Mouse (Mus musculus) MN1 (cell line): ENCODE results near the gene Parp9.
"Not testable (repeated sequence)": the region's sequence is repeated elsewhere in the genome, so short reads cannot be mapped to it uniquely, and the experiment has no call there.

Experiments used
- DNase-seq: peaks from one replicate; pipeline ENCODE4 v3.0.0-alpha.2; 2016; ENCODE audit warnings: low spot score

Parp9 gene

DNA sequence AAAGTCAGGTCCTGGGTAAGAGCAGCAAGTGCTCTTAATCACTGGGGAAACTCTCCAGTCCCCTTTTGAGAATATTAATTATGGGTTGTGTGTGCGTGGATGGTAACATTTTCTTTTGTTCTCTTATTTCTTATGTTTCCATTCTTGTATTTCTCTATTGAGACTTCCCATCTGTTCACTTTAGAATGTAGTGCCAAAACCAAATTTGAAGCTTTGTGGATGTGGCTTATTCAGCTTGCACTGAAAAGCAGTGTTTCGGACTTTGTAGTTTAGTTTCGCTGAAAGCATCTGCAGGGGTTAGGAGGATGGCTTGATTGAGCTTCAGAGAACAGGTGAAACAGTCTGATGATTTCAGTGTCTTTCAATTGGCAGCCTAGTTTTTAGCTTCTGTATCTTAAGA is 55.0 kb downstream of the Parp9 start:
- no peak for DNase-seq

DNA sequence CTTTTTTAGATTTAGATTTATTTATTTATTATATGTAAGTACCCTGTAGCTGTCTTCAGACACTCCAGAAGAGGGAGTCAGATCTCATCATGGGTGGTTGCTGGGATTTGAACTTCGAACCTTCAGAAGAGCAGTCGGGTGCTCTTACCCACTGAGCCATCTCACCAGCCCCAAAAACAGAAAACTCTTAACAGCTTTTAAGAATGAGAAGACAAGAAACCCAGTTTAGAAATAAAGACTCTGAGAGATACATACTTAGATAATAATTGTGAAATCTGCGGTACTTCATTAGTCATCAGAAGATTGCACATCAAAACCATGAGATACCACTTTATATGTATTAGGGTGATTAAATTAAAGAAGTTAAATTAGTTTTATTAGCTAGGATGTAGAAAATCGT is 60.6 kb downstream of the Parp9 start:
- not testable (repeated sequence) for DNase-seq

DNA sequence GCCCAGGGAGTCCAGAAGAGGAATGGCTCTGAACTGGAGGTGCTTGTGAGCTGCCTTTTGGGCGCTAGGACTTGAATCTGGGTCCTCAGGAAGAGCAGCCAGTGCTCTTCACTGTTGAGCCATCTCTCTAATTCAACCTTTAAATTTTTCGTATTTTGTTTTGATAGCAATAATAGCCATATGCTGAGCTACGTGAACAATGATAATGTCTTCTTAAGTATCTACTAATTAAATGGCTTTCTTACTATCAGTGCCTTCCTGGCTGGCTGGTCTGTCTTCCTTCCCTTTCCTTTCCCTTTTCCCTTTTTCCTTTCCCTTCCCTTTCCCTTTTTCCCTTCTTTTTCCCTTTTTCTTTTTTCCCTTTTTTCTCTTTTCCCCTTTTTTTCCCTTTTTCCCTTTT is 70.1 kb downstream of the Parp9 start:
- DNase-seq: no peak

DNA sequence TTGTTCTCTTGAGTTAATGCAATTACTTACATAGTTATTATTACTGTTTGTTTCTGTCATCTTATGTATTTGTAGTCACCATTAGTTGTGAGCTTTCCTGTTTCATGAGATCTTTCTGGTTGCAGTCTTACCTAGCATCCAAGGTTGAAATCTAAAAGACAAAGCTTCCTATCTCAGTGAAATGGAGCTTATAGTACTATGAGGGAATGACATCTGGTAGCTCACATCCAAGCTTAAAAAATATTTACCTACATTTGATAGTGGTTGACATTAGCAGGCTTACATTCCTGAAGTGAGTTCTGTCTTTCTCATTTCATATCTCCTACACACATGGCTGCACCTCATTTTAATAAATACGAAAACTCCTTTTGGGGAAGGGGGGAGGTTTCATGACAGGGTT is 78.1 kb downstream of the Parp9 start:
- no peak for DNase-seq
